Mouse (Mus musculus): ENCODE data around the gene Evpl. TPM values are rescaled to one million over a fixed set of nuclear protein-coding genes. Genes with fewer than 3 reads are reported as not detected.
A peak's percentile ranks its signal among the peaks of the same experiment; 100 is the strongest.

Evpl gene
- polyA plus RNA-seq, 1 experiment from 2014 or later: 4.1 TPM

DNA sequence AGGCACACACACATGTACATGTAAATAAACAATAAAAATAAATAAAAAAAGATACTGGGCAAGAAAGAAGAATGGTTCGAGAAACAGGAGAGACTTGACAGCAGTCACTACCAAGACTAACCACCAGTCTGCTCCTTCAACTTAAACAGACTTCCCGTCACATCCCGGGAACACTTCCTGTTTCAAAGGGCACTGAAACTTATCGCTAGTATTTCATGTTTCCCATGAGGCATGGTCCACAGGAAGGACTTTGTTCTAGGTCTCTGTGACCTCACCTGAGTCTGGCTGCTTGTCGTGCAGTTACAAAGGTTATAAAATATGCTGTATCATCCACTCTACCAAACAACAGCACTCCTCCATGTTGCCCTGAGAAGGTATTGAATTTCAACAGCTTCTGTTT is 42.6 kb downstream of the Evpl start:
- 0 out of 2 replicates have a peak, but pooled peaks have one; percentile 15 for ATAC-seq (replicated peaks; ENCODE audit: low FRiP score, low read depth)
- DNase-seq (ENCODE audit: low spot score): peak; percentile 54
- WGBS: 53% methylated on average over 5 of the region's 5 CpGs
- Histone ChIP-seq H3K27ac (peak overlapping the region; percentile 51; the same call in 1 of the 2 replicates), H3K9me3 (replicated peaks; ENCODE audit: low read length) (no peaks in the 10 kb centered on the region), H3K9ac (ENCODE audit: low read depth, low read length) (no peak overlapping the region), H3K36me3 (ENCODE audit: insufficient read depth, low read length) (peaks cover 9% of the 10 kb centered on the region; the same call in 1 of the 2 replicates), H3K4me3 (replicated peaks; ENCODE audit: low read depth, low read length) (no peak overlapping the region), H3K27me3 (ENCODE audit: insufficient read depth, low read length) (no peaks in the 10 kb centered on the region), H3K4me1 (replicated peaks; ENCODE audit: insufficient read depth, low read length) (peaks cover 2% of the 10 kb centered on the region; the same call in 1 of the 2 replicates), H3K4me2 (ENCODE audit: low read length) (no peak overlapping the region)
- TF ChIP-seq CTCF (IDR thresholded peaks at IDR 0.05; ENCODE audit: low read depth): peak; percentile 31; the same call in 1 of the 2 replicates

DNA sequence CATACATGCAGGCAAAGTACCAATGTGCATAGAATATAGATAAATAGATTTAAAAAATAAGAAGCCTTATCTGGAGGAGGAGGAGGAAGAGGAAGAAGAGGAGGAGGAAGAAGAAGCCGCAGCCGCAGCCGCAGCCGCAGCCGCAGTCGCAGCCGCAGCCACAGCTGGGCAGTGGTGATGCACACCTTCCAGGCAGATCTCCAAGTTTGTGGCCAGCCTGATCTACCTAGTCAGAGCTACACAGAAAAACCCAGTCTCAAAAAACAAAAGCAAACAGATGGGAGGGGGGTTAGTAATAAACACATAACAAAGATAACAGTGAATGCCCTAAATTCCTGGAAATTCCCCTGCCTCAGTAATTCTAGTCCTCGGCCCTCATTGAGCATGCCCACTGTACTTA is 43.3 kb downstream of the Evpl start:
- WGBS: 91% methylated on average over 8 of the region's 8 CpGs
- Histone ChIP-seq H3K27me3 (ENCODE audit: insufficient read depth, low read length) (no peaks in the 10 kb centered on the region), H3K9ac (ENCODE audit: low read depth, low read length) (no peak overlapping the region), H3K4me3 (replicated peaks; ENCODE audit: low read depth, low read length) (no peak overlapping the region), H3K9me3 (replicated peaks; ENCODE audit: low read length) (no peaks in the 10 kb centered on the region), H3K4me2 (ENCODE audit: low read length) (no peak overlapping the region; the same call in 1 of the 2 replicates), H3K4me1 (replicated peaks; ENCODE audit: insufficient read depth, low read length) (peaks cover 2% of the 10 kb centered on the region; the same call in 1 of the 2 replicates), H3K36me3 (ENCODE audit: insufficient read depth, low read length) (peaks cover 10% of the 10 kb centered on the region; the same call in 1 of the 2 replicates), H3K27ac (no peak overlapping the region)
- no peak for DNase-seq (ENCODE audit: low spot score)
- no peak for ATAC-seq (replicated peaks; ENCODE audit: low FRiP score, low read depth)
- TF ChIP-seq CTCF (IDR thresholded peaks at IDR 0.05; ENCODE audit: low read depth): no peak

DNA sequence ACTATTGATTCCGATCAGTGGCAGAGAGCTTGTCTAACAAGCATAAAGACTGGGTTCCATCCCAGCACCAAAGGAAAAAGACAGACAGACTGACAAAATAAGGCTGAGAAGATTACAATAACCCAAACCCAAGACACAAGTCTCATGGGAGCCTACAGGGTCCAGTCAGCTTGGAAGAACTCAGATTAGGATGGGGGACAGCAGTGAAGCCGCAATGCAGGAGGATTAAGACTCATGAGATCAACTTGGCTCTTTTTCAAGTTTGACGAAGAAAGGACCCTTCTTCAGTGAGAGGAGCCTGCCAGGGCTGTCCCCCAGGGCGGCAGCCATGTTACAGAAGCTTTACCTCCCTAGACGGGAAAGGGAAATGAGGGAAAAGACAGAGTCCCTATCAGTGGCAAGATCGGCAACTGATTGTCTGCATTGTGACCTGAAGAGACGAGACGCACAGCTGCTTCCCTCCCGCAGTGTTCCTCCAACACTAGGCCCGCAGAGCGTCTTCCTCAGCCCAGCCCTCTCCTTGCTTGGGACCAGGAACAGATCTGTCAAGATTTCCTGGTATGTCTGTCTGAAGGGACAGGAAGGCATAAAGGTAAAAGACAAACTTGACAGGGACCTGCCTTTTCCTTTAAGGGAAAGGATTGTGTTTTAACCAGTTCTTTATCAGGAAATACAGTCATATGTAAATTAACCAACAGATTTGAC is 50.5 kb downstream of the Evpl start:
- Histone ChIP-seq H3K36me3 (ENCODE audit: insufficient read depth, low read length) (peaks cover 24% of the 10 kb centered on the region), H3K4me3 (replicated peaks; ENCODE audit: low read depth, low read length) (no peak overlapping the region), H3K4me1 (replicated peaks; ENCODE audit: insufficient read depth, low read length) (no peaks in the 10 kb centered on the region), H3K27me3 (ENCODE audit: insufficient read depth, low read length) (no peaks in the 10 kb centered on the region), H3K9ac (ENCODE audit: low read depth, low read length) (no peak overlapping the region), H3K9me3 (replicated peaks; ENCODE audit: low read length) (no peaks in the 10 kb centered on the region), H3K27ac (no peak overlapping the region), H3K4me2 (ENCODE audit: low read length) (no peak overlapping the region)
- no peak for DNase-seq (ENCODE audit: low spot score)
- ATAC-seq (replicated peaks; ENCODE audit: low FRiP score, low read depth): no peak
- no peak for TF ChIP-seq CTCF (IDR thresholded peaks at IDR 0.05; ENCODE audit: low read depth)
- WGBS: 73% methylated on average over 11 of the region's 11 CpGs

DNA sequence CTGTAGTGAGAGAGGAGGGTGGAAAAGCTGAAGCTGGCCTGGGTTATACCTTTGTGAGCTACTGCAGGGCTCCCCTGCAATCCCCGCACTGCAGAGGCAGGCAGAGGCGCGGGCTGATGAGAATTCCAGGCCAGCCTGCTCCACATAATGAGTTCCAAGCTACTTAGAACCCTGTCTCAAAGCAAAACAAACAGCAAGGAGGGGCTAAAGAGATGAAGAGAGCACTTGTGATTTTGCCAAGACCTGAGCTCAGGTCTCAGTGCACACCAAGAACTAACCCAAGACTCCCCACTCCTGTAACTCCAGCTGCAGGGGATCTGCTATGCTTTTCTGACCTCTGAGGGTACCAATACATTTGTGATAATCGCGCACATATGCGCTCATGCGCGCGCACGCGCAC is 51.5 kb downstream of the Evpl start:
- Histone ChIP-seq H3K4me1 (replicated peaks; ENCODE audit: insufficient read depth, low read length) (no peaks in the 10 kb centered on the region), H3K9ac (ENCODE audit: low read depth, low read length) (no peak overlapping the region), H3K27ac (no peak overlapping the region), H3K4me3 (replicated peaks; ENCODE audit: low read depth, low read length) (no peak overlapping the region), H3K27me3 (ENCODE audit: insufficient read depth, low read length) (no peaks in the 10 kb centered on the region), H3K4me2 (ENCODE audit: low read length) (no peak overlapping the region), H3K9me3 (replicated peaks; ENCODE audit: low read length) (no peaks in the 10 kb centered on the region), H3K36me3 (ENCODE audit: insufficient read depth, low read length) (peaks cover 27% of the 10 kb centered on the region)
- WGBS: 92% methylated on average over 11 of the region's 11 CpGs
- no peak for DNase-seq (ENCODE audit: low spot score)
- TF ChIP-seq CTCF (IDR thresholded peaks at IDR 0.05; ENCODE audit: low read depth): no peak
- ATAC-seq (replicated peaks; ENCODE audit: low FRiP score, low read depth): no peak

DNA sequence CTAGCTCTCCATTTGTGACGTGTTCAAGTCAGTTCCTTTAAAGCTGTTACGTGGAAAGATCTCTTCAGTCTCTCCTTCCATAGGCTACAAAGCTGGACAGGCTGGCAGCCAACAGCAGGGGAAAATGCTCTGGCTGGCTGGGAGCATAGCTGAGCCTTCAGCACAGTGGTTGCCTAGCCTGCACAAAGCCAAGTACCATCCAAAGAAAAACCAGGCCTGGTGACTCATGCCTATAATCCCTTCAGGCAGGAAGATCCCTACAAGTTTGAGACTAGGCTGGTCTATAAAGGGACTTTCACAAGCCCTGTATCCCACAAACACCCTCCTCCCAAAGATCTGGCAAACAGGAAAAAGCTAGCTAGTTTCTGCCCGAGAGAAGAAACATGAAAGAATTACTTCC is 52.0 kb downstream of the Evpl start:
- H3K4me1 ChIP-seq (replicated peaks; ENCODE audit: insufficient read depth, low read length): no peaks in the 10 kb centered on the region
- WGBS: 86% methylated on average over 3 of the region's 3 CpGs
- no peaks in the 10 kb centered on the region for H3K27me3 ChIP-seq (ENCODE audit: insufficient read depth, low read length)
- no peak overlapping the region for H3K27ac ChIP-seq
- H3K4me2 ChIP-seq (ENCODE audit: low read length): no peak overlapping the region
- ATAC-seq (replicated peaks; ENCODE audit: low FRiP score, low read depth) (no peak), DNase-seq (ENCODE audit: low spot score) (no peak)
- no peak for TF ChIP-seq CTCF (IDR thresholded peaks at IDR 0.05; ENCODE audit: low read depth)
- H3K9ac ChIP-seq (ENCODE audit: low read depth, low read length): no peak overlapping the region
- H3K9me3 ChIP-seq (replicated peaks; ENCODE audit: low read length): no peaks in the 10 kb centered on the region
- peaks cover 27% of the 10 kb centered on the region for H3K36me3 ChIP-seq (ENCODE audit: insufficient read depth, low read length)
- no peak overlapping the region for H3K4me3 ChIP-seq (replicated peaks; ENCODE audit: low read depth, low read length)

DNA sequence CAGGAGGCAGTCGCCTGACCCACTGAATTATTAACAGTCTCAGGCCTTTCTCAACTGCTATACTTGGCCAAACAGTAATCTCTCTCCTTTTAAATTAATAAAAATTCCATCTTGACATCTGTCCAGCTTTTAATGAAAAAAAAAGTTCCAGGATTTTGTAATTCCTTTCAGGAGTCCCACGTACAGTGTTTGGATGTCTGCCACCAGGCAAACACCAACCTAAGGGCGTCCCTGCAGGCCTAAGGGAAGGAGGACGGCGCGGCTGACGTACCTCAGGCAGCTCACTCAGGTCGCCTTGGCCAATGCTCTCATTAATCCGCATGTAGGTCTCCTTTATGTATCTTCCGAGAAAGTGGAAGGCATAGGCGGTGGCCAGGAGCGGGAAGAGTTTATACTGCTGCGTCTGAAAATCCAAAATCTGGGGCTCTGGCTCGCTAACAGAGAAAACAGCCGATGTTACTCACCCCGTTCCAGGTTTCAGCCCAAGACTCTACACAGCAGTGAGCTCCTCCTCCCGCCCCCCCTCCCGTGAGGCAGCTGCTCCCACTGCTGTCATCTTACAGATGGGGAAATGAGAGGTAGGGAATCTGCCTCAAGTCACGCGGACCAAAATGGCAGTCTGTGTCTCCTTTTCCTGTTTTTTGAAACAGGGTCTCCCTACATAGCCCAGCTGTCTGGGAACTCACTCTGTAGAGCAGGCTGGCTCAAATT is 59.3 kb downstream of the Evpl start:
- ATAC-seq (replicated peaks; ENCODE audit: low FRiP score, low read depth): no peak
- no peak overlapping the region for H3K27ac ChIP-seq
- no peaks in the 10 kb centered on the region for H3K9me3 ChIP-seq (replicated peaks; ENCODE audit: low read length)
- H3K36me3 ChIP-seq (ENCODE audit: insufficient read depth, low read length): peaks cover 45% of the 10 kb centered on the region
- DNase-seq (ENCODE audit: low spot score): no peak
- no peaks in the 10 kb centered on the region for H3K4me1 ChIP-seq (replicated peaks; ENCODE audit: insufficient read depth, low read length)
- no peaks in the 10 kb centered on the region for H3K27me3 ChIP-seq (ENCODE audit: insufficient read depth, low read length)
- TF ChIP-seq CTCF (IDR thresholded peaks at IDR 0.05; ENCODE audit: low read depth): no peak
- H3K9ac ChIP-seq (ENCODE audit: low read depth, low read length): no peak overlapping the region
- H3K4me3 ChIP-seq (replicated peaks; ENCODE audit: low read depth, low read length): no peak overlapping the region
- 86% methylated on average over 20 of the region's 20 CpGs for WGBS
- H3K4me2 ChIP-seq (ENCODE audit: low read length): no peak overlapping the region

Data from kidney, postnatal 0 days (tissue).